Mouse (Mus musculus) erythroblast, embryonic 14.5 days (primary cell): ENCODE data around the gene Gtpbp3. TPM values are rescaled to one million over a fixed set of nuclear protein-coding genes. Genes with fewer than 3 reads are reported as not detected.

Experiments used
- H3K27me3 ChIP-seq: 2 replicates; pipeline ENCODE4 v1.6.1; 2012; ENCODE audit warnings: inconsistent platforms; ENCODE audit not compliant: control insufficient read depth
- H3K36me3 ChIP-seq: 2 replicates; pipeline ENCODE4 v1.6.1; 2012; ENCODE audit warnings: mild to moderate bottlenecking, inconsistent platforms; ENCODE audit not compliant: control insufficient read depth
- H3K4me1 ChIP-seq: 2 replicates; pipeline ENCODE4 v1.6.1; 2012; ENCODE audit warnings: inconsistent platforms; ENCODE audit not compliant: control insufficient read depth
- H3K4me3 ChIP-seq: replicated peaks from 2 replicates; pipeline ENCODE3; 2012; ENCODE audit warnings: moderate library complexity, mild to moderate bottlenecking, inconsistent platforms
- H3K9me3 ChIP-seq: 2 replicates; pipeline ENCODE4 v1.6.1; 2012; ENCODE audit warnings: low read length, inconsistent platforms, mixed read lengths; ENCODE audit not compliant: control insufficient read depth
- GATA1 ChIP-seq: IDR thresholded peaks from 2 replicates; pipeline ENCODE4 v1.6.1; 2012; ENCODE audit warnings: low read length, inconsistent platforms, mixed read lengths
- TAL1 ChIP-seq: IDR thresholded peaks from 3 replicates; pipeline ENCODE4 v1.6.1; 2012; ENCODE audit warnings: low read length, inconsistent platforms, mixed read lengths
- polyA plus RNA-seq: library from polyadenylated mRNA; stranded (reverse); fragments of >175 nt; gene quantifications from 2 replicates; pipeline ENCODE4 v1.2.3, GENCODE M21; 2012

Gene Gtpbp3
- polyA plus RNA-seq, 1 experiment, result 1.4 TPM

DNA sequence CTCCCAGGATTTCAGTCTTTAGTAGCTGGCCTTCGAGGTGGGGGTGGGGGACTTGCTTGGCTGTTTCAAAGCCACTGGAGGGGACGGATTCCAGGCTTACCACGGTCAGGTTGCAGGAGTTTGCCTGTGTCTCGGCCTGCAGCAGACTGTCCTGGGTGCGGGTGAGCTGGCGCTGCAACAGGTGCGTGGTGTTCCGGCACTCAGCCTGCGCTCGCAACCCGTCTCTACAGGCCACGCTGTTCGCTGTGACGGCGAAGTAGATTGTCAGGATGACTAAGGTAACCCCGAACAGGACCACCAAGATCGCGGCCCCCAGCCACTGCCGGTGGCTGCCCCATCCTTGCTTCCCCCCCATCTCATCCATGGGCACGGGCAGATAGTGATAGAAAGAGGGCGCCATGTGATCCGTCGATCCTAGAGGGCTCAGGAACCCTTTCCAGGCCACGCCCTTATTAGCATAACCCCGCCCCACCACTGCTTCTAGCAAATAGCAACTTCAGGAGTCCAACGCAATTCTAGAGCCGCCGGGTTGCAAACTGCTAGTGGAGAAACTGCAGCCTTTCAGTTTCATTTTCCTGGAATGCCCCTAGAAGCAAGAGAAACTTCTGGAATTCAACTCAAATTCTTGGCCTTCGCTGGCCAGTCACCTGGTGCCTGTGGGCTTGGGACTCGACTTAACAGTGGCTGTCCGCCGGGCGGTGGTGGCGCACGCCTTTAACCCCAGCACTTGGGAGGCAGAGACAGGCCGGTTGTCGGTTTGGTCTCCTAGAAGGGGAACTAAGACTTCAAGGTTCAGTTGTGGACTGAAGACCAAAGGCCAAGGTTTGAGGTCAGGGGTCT, 49.3 kb downstream of the Gtpbp3 start, which contains the start of gene Bst2:
Gene Bst2, minus strand, starts transcription at position 429 of the 840 bp plus-strand sequence.
- H3K4me1 ChIP-seq, result peaks cover 22% of the 10 kb centered on the region

DNA sequence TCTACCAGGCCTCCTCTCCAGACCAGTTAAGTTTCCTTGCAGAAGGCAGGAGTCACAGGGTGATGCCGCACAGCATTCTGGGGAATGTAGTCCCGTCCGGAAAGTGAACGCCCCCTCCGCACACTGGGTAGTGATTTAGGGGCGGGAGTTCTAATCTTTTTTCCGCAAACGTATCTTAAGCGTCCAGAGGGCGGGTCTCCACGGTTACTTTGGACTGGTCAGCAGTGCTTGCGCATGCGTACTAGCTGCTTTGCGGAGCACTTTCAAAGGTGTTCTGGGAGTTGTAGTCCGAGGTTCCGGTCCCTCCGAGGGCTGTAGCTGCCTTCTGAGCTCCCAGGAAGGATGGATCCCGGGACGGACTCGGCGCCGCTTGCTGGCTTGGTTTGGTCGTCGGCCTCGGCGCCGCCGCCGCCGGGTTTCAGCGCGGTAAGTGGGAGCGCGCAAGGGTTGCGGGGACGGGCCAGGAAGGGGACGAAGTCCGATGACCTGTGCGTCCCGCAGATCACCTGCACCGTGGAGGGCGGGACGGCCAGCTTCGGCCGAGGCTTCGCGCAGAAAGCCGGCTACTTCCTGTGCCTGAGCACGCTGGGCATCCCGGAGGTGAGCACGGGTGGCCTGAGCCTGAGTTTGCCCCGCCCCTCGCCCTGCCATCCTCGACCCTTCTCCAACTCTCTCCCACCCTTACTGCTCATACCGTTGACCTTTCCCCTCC, 54.9 kb downstream of the Gtpbp3 start, which contains the start of gene Mvb12a:
Gene Mvb12a, plus strand, starts transcription at position 291 of the 712 bp plus-strand sequence.
- no peaks in the 10 kb centered on the region for H3K27me3 ChIP-seq
- H3K4me3 ChIP-seq, result peak within 1 kb of the TSS; percentile 67
- no peaks in the 10 kb centered on the region for H3K9me3 ChIP-seq
- H3K36me3 ChIP-seq, result peaks cover 18% of the 10 kb centered on the region; the same call in 1 of the 2 replicates
- H3K4me1 ChIP-seq, result peaks cover 24% of the 10 kb centered on the region
- TF ChIP-seq GATA1 (peak; percentile 27; the same call in 1 of the 2 replicates), TAL1 (no peak)

More for the DNA sequence above, 49.3 kb downstream of the Gtpbp3 start, which contains the start of gene Bst2:
- TF ChIP-seq GATA1, result no peak
- no peak for TF ChIP-seq TAL1
- H3K36me3 ChIP-seq, result no peaks in the 10 kb centered on the region
- H3K27me3 ChIP-seq, result no peaks in the 10 kb centered on the region; the same call in 1 of the 2 replicates
- no peaks in the 10 kb centered on the region for H3K9me3 ChIP-seq
- H3K4me3 ChIP-seq, result peak within 1 kb of the TSS; percentile 76

DNA sequence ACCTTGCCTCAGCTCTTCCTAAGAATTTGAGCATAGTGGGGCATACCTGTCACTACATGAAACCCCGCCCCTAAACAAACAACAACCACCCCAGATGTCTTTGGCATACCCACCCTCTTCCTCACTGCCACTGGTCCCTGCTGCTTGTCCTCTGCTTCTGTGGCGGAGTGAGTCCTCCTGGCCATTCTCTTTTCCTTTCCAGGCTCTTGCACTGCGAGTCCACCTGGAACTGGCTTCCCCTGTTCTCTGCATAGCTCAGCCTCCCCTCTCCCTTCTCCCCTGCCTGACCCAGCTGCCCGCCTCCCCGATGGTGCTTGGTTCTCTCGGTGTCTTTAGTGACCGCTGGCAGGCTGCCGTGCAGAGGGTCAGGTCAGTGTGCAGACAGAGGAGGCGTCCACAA, 55.9 kb downstream of the Gtpbp3 start:
- TF ChIP-seq GATA1, result no peak
- TF ChIP-seq TAL1, result no peak
- H3K4me3 ChIP-seq, result peak overlapping the region; percentile 67
- H3K36me3 ChIP-seq, result peaks cover 22% of the 10 kb centered on the region; the same call in 1 of the 2 replicates
- peaks cover 18% of the 10 kb centered on the region for H3K4me1 ChIP-seq
- H3K27me3 ChIP-seq, result no peaks in the 10 kb centered on the region
- H3K9me3 ChIP-seq, result no peaks in the 10 kb centered on the region

DNA sequence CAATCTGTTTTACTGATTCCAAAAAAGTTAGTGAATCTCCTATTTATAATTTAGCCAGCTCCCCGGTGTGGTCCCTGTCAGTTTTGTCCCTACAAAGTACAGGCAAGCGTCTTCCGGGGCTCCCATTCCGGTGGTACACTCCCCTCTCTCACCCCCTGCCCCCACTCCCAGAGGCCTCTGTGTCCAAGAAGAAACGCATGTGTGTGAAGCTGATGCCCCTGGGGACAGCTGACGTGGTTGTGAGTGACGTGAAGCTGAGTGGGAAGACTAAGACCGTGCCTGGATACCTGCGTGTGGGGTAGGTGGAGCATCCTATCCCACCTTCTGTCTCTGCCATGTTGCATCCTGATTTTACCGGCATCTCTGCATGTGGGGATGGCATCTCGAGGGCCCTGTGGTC, 57.1 kb downstream of the Gtpbp3 start:
- peaks cover 18% of the 10 kb centered on the region for H3K4me1 ChIP-seq
- TF ChIP-seq TAL1, result no peak
- no peak for TF ChIP-seq GATA1
- H3K9me3 ChIP-seq, result no peaks in the 10 kb centered on the region
- H3K4me3 ChIP-seq, result no peak overlapping the region
- peaks cover 22% of the 10 kb centered on the region; the same call in 1 of the 2 replicates for H3K36me3 ChIP-seq
- no peaks in the 10 kb centered on the region for H3K27me3 ChIP-seq

DNA sequence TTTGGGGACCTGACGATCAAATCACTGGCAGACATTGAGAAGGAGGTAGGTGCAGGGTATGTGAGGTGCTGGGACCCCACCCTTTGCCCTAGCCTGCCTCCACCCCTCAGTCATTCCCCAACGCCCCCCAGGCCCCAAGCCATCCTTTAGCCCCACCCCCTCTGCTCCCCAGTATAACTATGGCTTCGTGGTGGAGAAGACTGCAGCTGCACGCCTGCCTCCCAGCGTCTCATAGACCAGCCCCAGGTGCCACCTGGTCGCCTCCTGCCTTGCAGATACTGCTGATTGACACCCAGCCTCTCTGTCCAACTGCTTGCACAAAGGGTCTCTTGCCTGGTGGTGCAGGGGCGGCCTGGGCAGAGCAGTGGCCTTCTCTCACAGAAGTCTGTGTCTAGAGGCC, 59.7 kb downstream of the Gtpbp3 start:
- Histone ChIP-seq H3K4me1 (peaks cover 16% of the 10 kb centered on the region), H3K9me3 (no peaks in the 10 kb centered on the region), H3K27me3 (no peaks in the 10 kb centered on the region), H3K36me3 (peaks cover 22% of the 10 kb centered on the region; the same call in 1 of the 2 replicates), H3K4me3 (no peak overlapping the region)
- TF ChIP-seq GATA1 (no peak), TAL1 (no peak)

Other genes with a start within 250 kb of the Gtpbp3 start
- gene Myo9b, start 215.4 kb upstream of the Gtpbp3 start, polyA plus RNA-seq, result 3.9 and 4.3 TPM in 2 replicates
- 3.5 and 4.5 TPM in 2 replicates for gene Haus8, start 215.2 kb upstream of the Gtpbp3 start, polyA plus RNA-seq
- gene Use1, start 121.3 kb upstream of the Gtpbp3 start, polyA plus RNA-seq, result 16.3 and 17.0 TPM in 2 replicates
- gene Ocel1, start 116.8 kb upstream of the Gtpbp3 start, polyA plus RNA-seq, result 6.6 and 7.5 TPM in 2 replicates
- gene Nr2f6, start 106.1 kb upstream of the Gtpbp3 start, polyA plus RNA-seq, result 0.41 and 0.60 TPM in 2 replicates
- 0.03 and 0.10 TPM in 2 replicates for gene Ushbp1, start 92.3 kb upstream of the Gtpbp3 start, polyA plus RNA-seq
- gene Babam1, start 91.2 kb upstream of the Gtpbp3 start, polyA plus RNA-seq, result 15.4 and 18.1 TPM in 2 replicates
- 17.4 and 17.5 TPM in 2 replicates for gene Ankle1, start 82.1 kb upstream of the Gtpbp3 start, polyA plus RNA-seq
- 3.9 and 4.7 TPM in 2 replicates for gene Abhd8, start 24.4 kb upstream of the Gtpbp3 start, polyA plus RNA-seq
- 18.9 and 20.4 TPM in 2 replicates for gene Mrpl34, start 23.1 kb upstream of the Gtpbp3 start, polyA plus RNA-seq
- gene Dda1, start 18.9 kb upstream of the Gtpbp3 start, polyA plus RNA-seq, result 41.0 and 42.3 TPM in 2 replicates
- 0.09 and 0.20 TPM in 2 replicates for gene Ano8, start 2.1 kb upstream of the Gtpbp3 start, polyA plus RNA-seq
- 0.18 and 0.30 TPM in 2 replicates for gene Plvap, start 23.6 kb downstream of the Gtpbp3 start, polyA plus RNA-seq
- 0.02 TPM in 1 of 2 replicates, not detected in the other for gene Ccdc194, start 37.6 kb downstream of the Gtpbp3 start, polyA plus RNA-seq
- 0.21 and 0.72 TPM in 2 replicates for gene Bst2, start 49.4 kb downstream of the Gtpbp3 start, polyA plus RNA-seq
- gene Mvb12a, start 54.8 kb downstream of the Gtpbp3 start, polyA plus RNA-seq, result 2.9 and 3.6 TPM in 2 replicates
- gene Tmem221, start 70.8 kb downstream of the Gtpbp3 start, polyA plus RNA-seq, result not detected in 2 replicates
- gene Nxnl1, start 78.5 kb downstream of the Gtpbp3 start, polyA plus RNA-seq, result not detected in 2 replicates
- 0.02 and 0.03 TPM in 2 replicates for gene Slc27a1, start 80.8 kb downstream of the Gtpbp3 start, polyA plus RNA-seq
- gene Pgls, start 104.1 kb downstream of the Gtpbp3 start, polyA plus RNA-seq, result 12.5 and 16.2 TPM in 2 replicates
- 0.10 and 0.13 TPM in 2 replicates for gene Fam129c, start 109.5 kb downstream of the Gtpbp3 start, polyA plus RNA-seq
- 0.41 and 0.72 TPM in 2 replicates for gene Colgalt1, start 122.9 kb downstream of the Gtpbp3 start, polyA plus RNA-seq
- gene Unc13a, start 183.7 kb downstream of the Gtpbp3 start, polyA plus RNA-seq, result 0.01 TPM in 1 of 2 replicates, not detected in the other
- gene Jak3, start 188.2 kb downstream of the Gtpbp3 start, polyA plus RNA-seq, result 1.5 TPM in 2 replicates
- gene Insl3, start 201.1 kb downstream of the Gtpbp3 start, polyA plus RNA-seq, result 0.36 and 0.75 TPM in 2 replicates
- 3.4 and 3.7 TPM in 2 replicates for gene B3gnt3, start 213.7 kb downstream of the Gtpbp3 start, polyA plus RNA-seq
- 14.2 and 14.6 TPM in 2 replicates for gene Fcho1, start 237.6 kb downstream of the Gtpbp3 start, polyA plus RNA-seq